Mouse (Mus musculus): Measurements from ENCODE around the gene B3gnt2.

- no peak for TF ChIP-seq EP300 (IDR thresholded peaks at IDR 0.05)
- no peak for TF ChIP-seq CTCF (IDR thresholded peaks at IDR 0.05)
Observed at GRCm38 (mm10) chr11:22882926-22883325, 22.2 kb upstream of the B3gnt2 start.
